8 mouse cellular contexts compared by ENCODE assay signal in genomic region chr6:99484884-99485216, GRCm38 (mm10). TPM values are rescaled to one million over a fixed set of nuclear protein-coding genes. Genes with fewer than 3 reads are reported as not detected.
DNase-seq lines count a peak whose midpoint lies in the region; ATAC-seq and TF ChIP-seq lines count a peak whose summit lies in the region.

No protein-coding gene starts in this region.

- TF ChIP-seq CTCF in olfactory bulb, adult 2 months (IDR thresholded peaks at IDR 0.05; ENCODE audit: insufficient read depth, low read depth, low read length) = no peak

- peaks cover 27% of the 10 kb centered on the region for H3K4me1 ChIP-seq in lung, embryonic 16.5 days (replicated peaks; ENCODE audit: control insufficient read depth, insufficient read depth, low read length)
- H3K4me1 ChIP-seq in forebrain, embryonic 12.5 days = peaks cover 30% of the 10 kb centered on the region
- H3K4me1 ChIP-seq in limb, embryonic 11.5 days (ENCODE audit: control insufficient read depth, insufficient read depth, low read length) = peaks cover 28% of the 10 kb centered on the region
- peaks cover 15% of the 10 kb centered on the region for H3K4me1 ChIP-seq in olfactory bulb, adult 2 months (ENCODE audit: control insufficient read depth, insufficient read depth, low read length)

- peak overlapping the region; percentile 39 for H3K4me2 ChIP-seq in lung, embryonic 16.5 days (ENCODE audit: low read depth, low read length)
- H3K4me2 ChIP-seq in forebrain, embryonic 12.5 days = peak overlapping the region; percentile 40
- peak overlapping the region; percentile 38 for H3K4me2 ChIP-seq in limb, embryonic 11.5 days (ENCODE audit: low read depth, severe bottlenecking)

- peak overlapping the region; percentile 11; the same call in 1 of the 2 replicates for H3K9ac ChIP-seq in lung, embryonic 16.5 days (ENCODE audit: low read length)
- H3K9ac ChIP-seq in forebrain, embryonic 12.5 days = no peak overlapping the region
- H3K9ac ChIP-seq in limb, embryonic 11.5 days (ENCODE audit: low read length) = peak overlapping the region; percentile 27; the same call in 1 of the 2 replicates

- peak overlapping the region; percentile 2; the same call in 1 of the 2 replicates for H3K4me3 ChIP-seq in lung, embryonic 16.5 days (ENCODE audit: low read length)
- H3K4me3 ChIP-seq in forebrain, embryonic 12.5 days (replicated peaks) = peak overlapping the region; percentile 9
- H3K4me3 ChIP-seq in limb, embryonic 11.5 days (ENCODE audit: low read depth, low read length) = no peak overlapping the region
- H3K4me3 ChIP-seq in olfactory bulb, adult 2 months (ENCODE audit: insufficient read depth, low read depth, low read length) = peak overlapping the region; percentile 24

- no peaks in the 10 kb centered on the region for H3K9me3 ChIP-seq in lung, embryonic 16.5 days (ENCODE audit: control insufficient read depth, low read length)
- H3K9me3 ChIP-seq in forebrain, embryonic 12.5 days = no peaks in the 10 kb centered on the region
- no peaks in the 10 kb centered on the region for H3K9me3 ChIP-seq in limb, embryonic 11.5 days (ENCODE audit: control insufficient read depth, low read length)

- ATAC-seq in lung, embryonic 16.5 days (ENCODE audit: low read depth) = no peak
- no peak; the same call in 1 of the 2 replicates for ATAC-seq in forebrain, embryonic 12.5 days (ENCODE audit: low FRiP score)
- ATAC-seq in limb, embryonic 11.5 days (ENCODE audit: insufficient number of reproducible peaks, low FRiP score, low TSS enrichment, low read depth) = no peak

- DNase-seq in lung, postnatal 14 days = no peak
- peak; percentile 80 for DNase-seq in limb, embryonic 11.5 days (ENCODE audit: low spot score)
- no peak for DNase-seq in right cerebral cortex, adult 2 months (ENCODE audit: low spot score in 2 of 2)
- DNase-seq in cerebellum, adult 9-11 months = no peak
- no peak for DNase-seq in adrenal gland, postnatal 4 days (ENCODE audit: low spot score in 2 of 2)

- no peaks in the 10 kb centered on the region for H3K27me3 ChIP-seq in lung, embryonic 16.5 days (ENCODE audit: control insufficient read depth, insufficient read depth, low read depth, low read length)
- no peaks in the 10 kb centered on the region for H3K27me3 ChIP-seq in forebrain, embryonic 12.5 days
- H3K27me3 ChIP-seq in limb, embryonic 11.5 days (ENCODE audit: control insufficient read depth, insufficient read depth, low read length) = no peaks in the 10 kb centered on the region

- H3K36me3 ChIP-seq in lung, embryonic 16.5 days (ENCODE audit: control insufficient read depth, insufficient read depth, low read length) = no peaks in the 10 kb centered on the region; the same call in 1 of the 2 replicates
- 0 out of 2 replicates have a peak, but pooled peaks cover 3% of the 10 kb centered on the region for H3K36me3 ChIP-seq in forebrain, embryonic 12.5 days (replicated peaks)
- H3K36me3 ChIP-seq in limb, embryonic 11.5 days (ENCODE audit: control insufficient read depth, insufficient read depth, low read length) = no peaks in the 10 kb centered on the region

- 23% methylated on average over 8 of the region's 8 CpGs for WGBS in lung, embryonic 16.5 days
- 28% methylated on average over 8 of the region's 8 CpGs for WGBS in forebrain, embryonic 12.5 days
- 5% methylated on average over 8 of the region's 8 CpGs for WGBS in limb, embryonic 11.5 days
- 13% methylated on average over 8 of the region's 8 CpGs for WGBS in olfactory bulb, adult 2 months

- TF ChIP-seq POLR2A in olfactory bulb, adult 2 months (IDR thresholded peaks at IDR 0.05; ENCODE audit: insufficient read depth, low read depth, low read length) = no peak

- peak overlapping the region; percentile 91 for H3K27ac ChIP-seq in lung, embryonic 16.5 days (ENCODE audit: low read length)
- H3K27ac ChIP-seq in forebrain, embryonic 12.5 days = peak overlapping the region; percentile 79
- peak overlapping the region; percentile 87 for H3K27ac ChIP-seq in limb, embryonic 11.5 days (replicated peaks; ENCODE audit: low read depth, low read length)
- peak overlapping the region; percentile 78 for H3K27ac ChIP-seq in olfactory bulb, adult 2 months (ENCODE audit: insufficient read depth, low read depth, low read length)

RNA-seq across cellular contexts. Expression of gene Foxp1, which starts 37.7 kb away (rescaled TPM):
- 104 and 116 TPM in 2 replicates for polyA plus RNA-seq in lung, embryonic 16.5 days (2015; fragmentation: Nextera tagmentation; extraction: Ambion mirVana)
- 69.5 and 77.3 TPM in 2 replicates for polyA plus RNA-seq in forebrain, embryonic 12.5 days (2016; fragmentation: Nextera tagmentation; extraction: Ambion mirVana)
- polyA plus RNA-seq in limb, embryonic 11.5 days (2014; fragmentation: Nextera tagmentation; extraction: Ambion mirVana) = 65.4 and 79.5 TPM in 2 replicates
- polyA plus RNA-seq in olfactory bulb, adult 2 months (2012; ENCODE audit: insufficient read depth, insufficient read length, low replicate concordance, missing spikeins) = not detected in 2 replicates
- total RNA-seq in adrenal gland, postnatal 4 days (2021) = 10 to 100 TPM; 69.8 to 75.1 TPM
